Mouse (Mus musculus): ENCODE measurements around the gene Ezh1.

The Ezh1 gene

GRCm38 (mm10) chr11:101146377-101146776 is 79.9 kb downstream of the Ezh1 start:
- no peak for DNase-seq (ENCODE audit: low read depth, low spot score)

GRCm38 (mm10) chr11:101143338-101144225 is 82.7 kb downstream of the Ezh1 start:
- no peak for DNase-seq (ENCODE audit: low read depth, low spot score)

- DNase-seq (ENCODE audit: low read depth, low spot score) = no peak
Measured at GRCm38 (mm10) chr11:101142215-101142967, 83.9 kb downstream of the Ezh1 start.
